Mouse (Mus musculus) 3134 (cell line): ENCODE measurements around the gene Pcp4l1.
"Not testable (repeated sequence)": the region's sequence is repeated elsewhere in the genome, so short reads cannot be mapped to it uniquely, and the experiment has no call there.

Experiments used
- DNase-seq: peaks from one replicate; pipeline ENCODE4 v3.0.0-alpha.2; 2011; ENCODE audit warnings: low spot score; ENCODE audit not compliant: insufficient read length; ENCODE audit errors: extremely low read depth

Pcp4l1 gene

GRCm38 (mm10) chr1:171150838-171151391, 45.2 kb downstream of the Pcp4l1 start:
- peak; percentile 18 for DNase-seq

- peak; percentile 99 for DNase-seq
Measured at GRCm38 (mm10) chr1:171149974-171150760, 45.9 kb downstream of the Pcp4l1 start, which contains the start of the genes Sdhc and Mpz. Gene Sdhc, minus strand, starts transcription at chr1:171150603. Gene Mpz, plus strand, starts transcription at chr1:171150711.

GRCm38 (mm10) chr1:171142981-171143380, 53.1 kb downstream of the Pcp4l1 start:
- not testable (repeated sequence) for DNase-seq

- DNase-seq, result not testable (repeated sequence)
Measured at GRCm38 (mm10) chr1:171137486-171138155, 58.4 kb downstream of the Pcp4l1 start.

GRCm38 (mm10) chr1:171135600-171135999, 60.5 kb downstream of the Pcp4l1 start:
- no peak for DNase-seq

GRCm38 (mm10) chr1:171130971-171131370, 65.1 kb downstream of the Pcp4l1 start:
- no peak for DNase-seq

- no peak for DNase-seq
Measured at GRCm38 (mm10) chr1:171129251-171129650, 66.8 kb downstream of the Pcp4l1 start.

GRCm38 (mm10) chr1:171124398-171124797, 71.7 kb downstream of the Pcp4l1 start:
- DNase-seq, result no peak
